ENCODE assay signal across 7 mouse cellular contexts in genomic region chr11:51345481-51346465, GRCm38 (mm10). TPM values are rescaled to one million over a fixed set of nuclear protein-coding genes. Genes with fewer than 3 reads are reported as not detected.
A peak's percentile ranks its signal among the peaks of the same experiment; 100 is the strongest.
DNase-seq lines count a peak whose midpoint lies in the region.

No protein-coding gene starts in this region.

- peak; percentile 30 for DNase-seq in layer of hippocampus, adult 11-12 months (ENCODE audit: low spot score)
- no peak for DNase-seq in layer of hippocampus, postnatal 25 days (ENCODE audit: extremely low spot score in 1 of 2, low spot score in 1 of 2)
- peak; percentile 41 to 54 for DNase-seq in adrenal gland, postnatal 36 days
- peak; percentile 30 for DNase-seq in cerebellum, adult 8-10 months
- DNase-seq in heart, postnatal 4 days = peak; percentile 30
- DNase-seq in right cerebral cortex, postnatal 14 days = no peak
- DNase-seq in kidney, postnatal 25 days = no peak

RNA-seq across cellular contexts. Expression of gene Col23a1, which starts 56.1 kb away (rescaled TPM):
- total RNA-seq in layer of hippocampus, postnatal 25 days (2021) = 1 to 10 TPM; 5.0 to 5.4 TPM
- 1 to 10 TPM; 2.6 to 7.0 TPM for total RNA-seq in adrenal gland, postnatal 36 days (2021)
- total RNA-seq in heart, postnatal 4 days (2021) = 1 to 10 TPM; 5.7 to 6.0 TPM

Comparison
In these comparisons a context has a peak if more than half of its experiments do, and no peak if none do; other contexts are left out.
1. DNase-seq: peak in layer of hippocampus, adult 11-12 months (single experiment), adrenal gland, postnatal 36 days (2 of 2), cerebellum, adult 8-10 months (single experiment) and heart, postnatal 4 days (single experiment); none in layer of hippocampus, postnatal 25 days (0 of 2), right cerebral cortex, postnatal 14 days (single experiment) and kidney, postnatal 25 days (0 of 2).